Mouse (Mus musculus) A20 (cell line): ENCODE data around the gene Hkdc1.
A peak's percentile ranks its signal among the peaks of the same experiment; 100 is the strongest.
"Not testable (repeated sequence)": the region's sequence is repeated elsewhere in the genome, so short reads cannot be mapped to it uniquely, and the experiment has no call there.

ENCODE experiments used
- DNase-seq: peaks from one replicate; pipeline ENCODE4 v3.0.0-alpha.2; 2011; ENCODE audit warnings: low read depth, low spot score

Hkdc1 gene

GRCm38 (mm10) chr10:62422255-62422654 lies at the start of gene Hkdc1:
Gene Hkdc1, minus strand, starts transcription at chr10:62422491.
- no peak for DNase-seq

GRCm38 (mm10) chr10:62471105-62471504 lies 48.8 kb upstream of the Hkdc1 start:
- DNase-seq: no peak

GRCm38 (mm10) chr10:62469736-62470135 lies 47.4 kb upstream of the Hkdc1 start:
- no peak for DNase-seq

- DNase-seq: no peak
These were observed 39.0 kb upstream of the Hkdc1 start for GRCm38 (mm10) chr10:62461321-62461720.

- DNase-seq: not testable (repeated sequence)
These were observed 29.7 kb upstream of the Hkdc1 start for GRCm38 (mm10) chr10:62452001-62452400.

GRCm38 (mm10) chr10:62450280-62450640 lies 28.0 kb upstream of the Hkdc1 start:
- DNase-seq: no peak

GRCm38 (mm10) chr10:62449364-62450279 lies 27.3 kb upstream of the Hkdc1 start, which contains the start of the genes 4930507D05Rik and Supv3l1:
Gene 4930507D05Rik, plus strand, starts transcription at chr10:62449489.
Gene Supv3l1, minus strand, starts transcription at chr10:62449738.
- peak; percentile 97 for DNase-seq

GRCm38 (mm10) chr10:62430427-62430826 lies 8.1 kb upstream of the Hkdc1 start:
- DNase-seq: no peak

GRCm38 (mm10) chr10:62425081-62425871 lies 3.0 kb upstream of the Hkdc1 start:
- DNase-seq: no peak

- no peak for DNase-seq
These were observed 1.2 kb downstream of the Hkdc1 start for GRCm38 (mm10) chr10:62421127-62421526.

- DNase-seq: no peak
These were observed 1.9 kb downstream of the Hkdc1 start for GRCm38 (mm10) chr10:62420399-62420798.

- no peak for DNase-seq
These were observed 2.9 kb downstream of the Hkdc1 start for GRCm38 (mm10) chr10:62419422-62419821.

- no peak for DNase-seq
These were observed 3.4 kb downstream of the Hkdc1 start for GRCm38 (mm10) chr10:62418831-62419356.

GRCm38 (mm10) chr10:62413606-62413982 lies 8.7 kb downstream of the Hkdc1 start:
- no peak for DNase-seq

- DNase-seq: no peak
These were observed 9.2 kb downstream of the Hkdc1 start for GRCm38 (mm10) chr10:62412906-62413605.

GRCm38 (mm10) chr10:62411431-62412410 lies 10.6 kb downstream of the Hkdc1 start:
- DNase-seq: no peak

GRCm38 (mm10) chr10:62410943-62411342 lies 11.3 kb downstream of the Hkdc1 start:
- peak; percentile 66 for DNase-seq

GRCm38 (mm10) chr10:62404901-62405300 lies 17.4 kb downstream of the Hkdc1 start:
- no peak for DNase-seq

- DNase-seq: no peak
These were observed 20.6 kb downstream of the Hkdc1 start for GRCm38 (mm10) chr10:62401641-62402111.

- DNase-seq: peak; percentile 37
These were observed 39.3 kb downstream of the Hkdc1 start for GRCm38 (mm10) chr10:62383011-62383410.
